Mouse (Mus musculus) heart, embryonic 13.5 days (tissue): Measurements from ENCODE around the gene Bag5. TPM values are rescaled to one million over a fixed set of nuclear protein-coding genes. Genes with fewer than 3 reads are reported as not detected.
"Not testable (repeated sequence)": the region's sequence is repeated elsewhere in the genome, so short reads cannot be mapped to it uniquely, and the experiment has no call there.

Experiments
- ATAC-seq: fragments of 200-750 bp; cut with Nextera tagmentation; 2 replicates; pipeline ENCODE4 v1.8.0; 2017; ENCODE audit warnings: moderate TSS enrichment; ENCODE audit not compliant: insufficient number of reproducible peaks, low FRiP score, low TSS enrichment; ENCODE audit errors: extremely low read depth
- H3K27ac ChIP-seq: fragments of 300-500 bp; sonication (generic); replicated peaks from 2 replicates; pipeline ENCODE4 v1.5.1; 2015; ENCODE audit warnings: moderate library complexity, mild to moderate bottlenecking, inconsistent platforms
- H3K27me3 ChIP-seq: fragments of 300-500 bp; sonication (generic); replicated peaks from 2 replicates; pipeline ENCODE4 v1.6.1; 2015; ENCODE audit warnings: mild to moderate bottlenecking, inconsistent platforms
- H3K36me3 ChIP-seq: fragments of 300-500 bp; sonication (generic); 2 replicates; pipeline ENCODE4 v1.6.1; 2015; ENCODE audit warnings: mild to moderate bottlenecking, inconsistent platforms
- H3K4me1 ChIP-seq: fragments of 300-500 bp; sonication (generic); 2 replicates; pipeline ENCODE4 v1.6.1; 2015; ENCODE audit warnings: inconsistent platforms
- H3K4me2 ChIP-seq: fragments of 300-500 bp; sonication (generic); 2 replicates; pipeline ENCODE4 v1.6.1; 2015; ENCODE audit warnings: inconsistent platforms, mild to moderate bottlenecking, moderate library complexity
- H3K4me3 ChIP-seq: fragments of 300-500 bp; sonication (generic); 2 replicates; pipeline ENCODE4 v1.5.1; 2015; ENCODE audit warnings: moderate library complexity, mild to moderate bottlenecking, inconsistent platforms
- H3K9ac ChIP-seq: fragments of 300-500 bp; sonication (generic); 2 replicates; pipeline ENCODE4 v1.6.1; 2015; ENCODE audit warnings: inconsistent platforms, mild to moderate bottlenecking, moderate library complexity
- H3K9me3 ChIP-seq: fragments of 300-500 bp; sonication (generic); 2 replicates; pipeline ENCODE4 v1.6.1; 2016; ENCODE audit warnings: inconsistent platforms
- WGBS: fragments of 180-500 bp; shearing (Covaris S2); methylation state at CpG from one replicate; pipeline ENCODE4 v1.1.7; 2015; ENCODE audit warnings: mixed read lengths; 5-methylcytosine and 5-hydroxymethylcytosine counted together
- polyA plus RNA-seq: library from polyadenylated mRNA; unstranded; fragments of >200 nt; fragmentation: Nextera tagmentation; extraction: Ambion mirVana; gene quantifications from 2 replicates; pipeline ENCODE4 v1.2.1, GENCODE M21; 2015

Gene Bag5
- polyA plus RNA-seq, 1 experiment from 2014 or later: 35.4 TPM

DNA sequence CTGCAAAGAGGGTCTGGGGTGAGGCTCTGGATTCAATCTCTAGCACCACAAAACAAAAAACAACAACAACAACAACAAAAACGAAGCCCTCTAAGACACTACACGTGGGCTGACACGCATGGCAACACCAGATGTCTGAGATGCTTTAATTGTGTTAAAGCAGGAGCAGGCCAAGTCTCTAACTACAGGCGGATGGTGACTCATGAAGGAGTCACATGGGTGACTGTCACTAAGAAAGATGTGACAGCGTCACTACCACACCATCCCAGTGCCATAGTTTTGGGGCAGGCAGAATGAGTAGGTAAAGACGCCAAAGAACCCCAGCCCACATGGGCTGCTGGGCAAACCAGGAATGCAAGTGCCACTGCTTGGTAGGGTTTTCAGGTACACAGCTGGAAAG lies 39.4 kb upstream of the Bag5 start:
- no peaks in the 10 kb centered on the region for H3K27me3 ChIP-seq
- no peak overlapping the region for H3K27ac ChIP-seq
- no peaks in the 10 kb centered on the region for H3K9me3 ChIP-seq
- H3K36me3 ChIP-seq: no peaks in the 10 kb centered on the region
- WGBS: 84% methylated on average over 6 of the region's 6 CpGs
- H3K4me2 ChIP-seq: no peak overlapping the region
- no peak for ATAC-seq
- H3K9ac ChIP-seq: no peak overlapping the region
- peaks cover 22% of the 10 kb centered on the region for H3K4me1 ChIP-seq
- H3K4me3 ChIP-seq: no peak overlapping the region

DNA sequence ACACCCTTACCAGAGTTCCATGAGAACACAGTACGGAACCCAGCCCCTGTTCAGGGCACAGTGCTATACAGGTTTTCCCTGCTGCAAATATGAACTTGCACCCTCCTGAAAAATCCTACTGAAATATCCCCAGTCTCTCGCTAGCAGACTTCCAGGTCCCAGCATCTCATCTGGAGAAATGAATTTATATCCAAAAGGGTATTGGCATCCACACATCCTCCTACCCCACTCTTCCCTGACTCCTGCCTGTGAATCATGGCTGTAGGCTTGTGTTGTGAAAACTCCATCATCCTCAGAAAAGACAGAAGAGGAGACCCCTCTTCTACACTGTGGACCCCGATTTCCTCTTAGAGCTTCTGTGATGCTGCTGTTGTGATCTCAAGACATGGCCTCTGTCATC lies 37.7 kb upstream of the Bag5 start:
- WGBS: 81% methylated on average over 3 of the region's 3 CpGs
- H3K36me3 ChIP-seq: no peaks in the 10 kb centered on the region
- peaks cover 28% of the 10 kb centered on the region for H3K4me1 ChIP-seq
- H3K27me3 ChIP-seq: no peaks in the 10 kb centered on the region
- peak overlapping the region; percentile 36 for H3K4me2 ChIP-seq
- no peak overlapping the region for H3K4me3 ChIP-seq
- H3K27ac ChIP-seq: no peak overlapping the region
- H3K9me3 ChIP-seq: no peaks in the 10 kb centered on the region
- ATAC-seq: no peak
- no peak overlapping the region for H3K9ac ChIP-seq

DNA sequence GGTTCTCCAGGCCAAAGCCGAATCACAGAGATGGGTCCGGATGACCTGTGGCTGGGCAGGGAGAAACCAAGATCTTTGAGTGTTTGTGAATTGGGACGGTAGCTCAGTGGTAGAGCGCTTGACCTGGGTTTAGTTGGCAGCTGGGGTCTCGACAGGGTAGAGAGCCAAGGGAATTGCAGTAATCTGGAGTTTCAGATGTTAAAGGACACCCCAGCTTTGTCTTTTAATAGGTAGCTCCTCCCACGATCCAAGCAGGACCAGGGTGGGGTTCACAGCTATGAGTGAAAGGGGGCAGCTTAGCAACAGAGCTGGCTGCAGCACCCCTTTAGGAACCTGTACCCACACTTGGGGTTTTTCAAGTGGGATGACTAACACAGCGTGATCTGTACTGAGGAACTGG lies 34.4 kb upstream of the Bag5 start:
- H3K9ac ChIP-seq: no peak overlapping the region
- 74% methylated on average over 7 of the region's 7 CpGs for whole genome bisulfite sequencing
- no peak for ATAC-seq
- H3K4me2 ChIP-seq: no peak overlapping the region
- peaks cover 42% of the 10 kb centered on the region for H3K4me1 ChIP-seq
- no peak overlapping the region for H3K27ac ChIP-seq
- no peak overlapping the region for H3K4me3 ChIP-seq
- H3K36me3 ChIP-seq: no peaks in the 10 kb centered on the region
- H3K9me3 ChIP-seq: no peaks in the 10 kb centered on the region
- no peaks in the 10 kb centered on the region for H3K27me3 ChIP-seq

DNA sequence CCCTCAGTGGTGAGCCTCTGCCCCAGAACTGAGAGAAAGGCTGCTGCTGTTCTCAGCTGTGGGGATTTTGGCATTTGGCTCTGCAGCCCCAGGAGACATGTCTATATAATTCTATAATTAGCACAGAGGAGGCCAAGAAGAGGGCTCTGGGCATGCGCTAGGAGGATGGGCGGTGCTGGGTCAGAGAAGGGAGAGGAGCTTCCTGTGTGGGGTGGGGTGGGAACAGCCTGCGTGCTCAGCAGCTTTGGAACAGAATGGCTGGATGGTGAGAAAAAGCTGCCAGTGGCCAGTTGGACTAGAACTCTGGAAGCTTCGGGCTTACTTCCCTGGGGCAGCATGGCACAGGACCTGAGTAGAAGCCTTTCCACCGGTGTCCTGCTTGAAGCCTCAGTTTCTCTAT lies 33.0 kb upstream of the Bag5 start:
- Histone ChIP-seq H3K4me1 (peaks cover 48% of the 10 kb centered on the region), H3K4me2 (peak overlapping the region; percentile 50), H3K9ac (peak overlapping the region; percentile 69), H3K27ac (peak overlapping the region; percentile 90), H3K36me3 (no peaks in the 10 kb centered on the region), H3K9me3 (no peaks in the 10 kb centered on the region), H3K4me3 (no peak overlapping the region), H3K27me3 (no peaks in the 10 kb centered on the region)
- peak; percentile 64; the same call in 1 of the 2 replicates for ATAC-seq
- WGBS: 30% methylated on average over 5 of the region's 5 CpGs

DNA sequence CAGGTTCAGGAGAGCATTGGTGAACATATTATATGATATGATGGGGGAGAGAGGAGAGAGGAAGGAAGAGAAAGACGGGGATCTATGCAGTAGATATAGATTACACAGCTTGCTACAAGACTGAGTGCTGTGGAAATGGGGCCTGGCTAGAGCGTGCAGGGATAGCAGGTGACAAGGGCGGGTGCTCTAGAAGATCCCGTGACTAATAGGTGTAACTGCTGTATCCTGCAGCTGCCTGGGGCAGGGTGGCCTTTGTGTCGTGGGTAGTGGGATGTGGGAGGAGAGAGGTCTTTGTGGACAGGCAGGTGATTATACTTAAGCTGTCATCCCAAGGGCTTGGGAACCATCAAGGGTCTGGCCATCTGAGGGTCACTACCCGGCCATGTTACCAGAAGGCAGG lies 32.2 kb upstream of the Bag5 start:
- ATAC-seq: no peak
- H3K27me3 ChIP-seq: no peaks in the 10 kb centered on the region
- H3K4me2 ChIP-seq: no peak overlapping the region
- 79% methylated on average over 6 of the region's 6 CpGs for WGBS
- H3K27ac ChIP-seq: peak overlapping the region; percentile 90
- no peak overlapping the region for H3K4me3 ChIP-seq
- H3K36me3 ChIP-seq: no peaks in the 10 kb centered on the region
- peaks cover 46% of the 10 kb centered on the region for H3K4me1 ChIP-seq
- H3K9me3 ChIP-seq: no peaks in the 10 kb centered on the region
- no peak overlapping the region for H3K9ac ChIP-seq

DNA sequence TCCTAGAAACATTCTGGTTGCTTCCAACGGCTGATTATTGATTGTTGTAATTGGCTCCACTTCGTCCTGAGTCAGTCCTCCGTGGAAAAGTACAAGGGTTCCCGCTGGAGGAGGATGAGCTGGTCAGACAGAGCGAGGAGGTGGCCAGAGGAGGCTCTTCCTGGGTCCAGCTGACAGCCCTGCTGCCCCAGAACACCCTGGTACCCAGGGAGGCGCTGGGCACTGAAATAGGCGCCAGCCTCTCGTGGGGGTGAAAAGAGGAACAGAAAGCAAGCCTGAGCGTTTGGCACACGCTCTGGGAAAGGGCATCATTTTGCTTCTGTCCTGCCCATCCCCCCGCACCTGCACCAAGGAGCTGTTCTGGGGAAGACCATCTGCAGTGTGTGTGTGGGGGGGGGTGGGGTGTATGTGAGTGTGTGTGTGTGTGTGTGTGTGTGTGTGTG lies 30.9 kb upstream of the Bag5 start:
- H3K27ac ChIP-seq: 0 out of 2 replicates have a peak overlapping the region, but pooled peaks have one; percentile 10
- no peaks in the 10 kb centered on the region for H3K9me3 ChIP-seq
- ATAC-seq: no peak

DNA sequence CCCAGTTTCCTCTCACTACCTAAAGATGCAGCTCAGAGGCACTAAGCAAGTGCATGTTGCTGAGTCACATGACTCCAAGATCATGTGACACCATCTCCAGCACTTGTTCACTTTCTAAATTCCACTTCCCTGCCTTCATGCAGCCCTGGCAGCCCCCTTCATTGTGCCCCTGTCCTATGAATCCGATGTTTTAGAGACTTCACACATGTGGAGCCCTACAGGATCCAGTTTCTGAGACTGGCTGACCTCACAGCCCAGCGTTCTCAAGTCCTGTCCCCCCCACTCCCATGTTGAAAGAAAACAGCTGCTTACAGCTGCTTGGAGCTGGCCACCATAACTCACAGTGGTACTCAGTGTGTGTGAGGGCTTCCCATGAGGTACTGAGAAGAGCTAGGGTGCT lies 30.4 kb upstream of the Bag5 start:
- H3K9ac ChIP-seq: no peak overlapping the region
- H3K9me3 ChIP-seq: no peaks in the 10 kb centered on the region
- peaks cover 41% of the 10 kb centered on the region for H3K4me1 ChIP-seq
- 0 out of 2 replicates have a peak overlapping the region, but pooled peaks have one; percentile 10 for H3K27ac ChIP-seq
- 62% methylated on average over 2 of the region's 2 CpGs for WGBS
- no peak overlapping the region for H3K4me2 ChIP-seq
- H3K36me3 ChIP-seq: no peaks in the 10 kb centered on the region
- H3K4me3 ChIP-seq: no peak overlapping the region
- no peaks in the 10 kb centered on the region for H3K27me3 ChIP-seq
- ATAC-seq: no peak

More for the DNA sequence above, 30.9 kb upstream of the Bag5 start:
- Histone ChIP-seq H3K4me3 (no peak overlapping the region), H3K9ac (no peak overlapping the region), H3K36me3 (no peaks in the 10 kb centered on the region), H3K4me1 (peaks cover 41% of the 10 kb centered on the region), H3K27me3 (no peaks in the 10 kb centered on the region), H3K4me2 (no peak overlapping the region)
- 73% methylated on average over 11 of the region's 11 CpGs for WGBS

DNA sequence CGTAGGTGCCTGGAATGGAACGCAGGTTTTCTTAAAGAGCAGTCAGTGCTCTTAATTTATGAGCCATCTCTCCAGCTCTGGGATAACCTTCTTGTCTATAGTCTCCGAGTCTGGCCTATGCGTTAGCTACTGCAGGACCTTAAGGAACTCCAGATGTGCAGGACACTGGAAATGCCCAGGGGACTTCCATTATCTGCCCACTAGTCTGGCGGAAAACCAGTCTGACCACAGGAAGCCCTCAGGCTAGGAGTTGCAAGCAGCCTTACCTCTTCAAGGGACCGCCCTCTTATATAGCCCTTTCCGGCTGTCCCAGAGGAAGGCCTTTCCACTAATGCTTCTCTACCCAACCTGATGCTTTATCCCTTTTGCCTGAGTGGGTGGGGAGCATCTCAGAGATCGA lies 28.3 kb upstream of the Bag5 start:
- 55% methylated on average over 8 of the region's 8 CpGs for WGBS
- Histone ChIP-seq H3K4me1 (peaks cover 36% of the 10 kb centered on the region), H3K9me3 (no peaks in the 10 kb centered on the region), H3K36me3 (no peaks in the 10 kb centered on the region), H3K4me2 (no peak overlapping the region), H3K4me3 (no peak overlapping the region), H3K27me3 (no peaks in the 10 kb centered on the region), H3K9ac (no peak overlapping the region), H3K27ac (no peak overlapping the region)
- ATAC-seq: no peak

DNA sequence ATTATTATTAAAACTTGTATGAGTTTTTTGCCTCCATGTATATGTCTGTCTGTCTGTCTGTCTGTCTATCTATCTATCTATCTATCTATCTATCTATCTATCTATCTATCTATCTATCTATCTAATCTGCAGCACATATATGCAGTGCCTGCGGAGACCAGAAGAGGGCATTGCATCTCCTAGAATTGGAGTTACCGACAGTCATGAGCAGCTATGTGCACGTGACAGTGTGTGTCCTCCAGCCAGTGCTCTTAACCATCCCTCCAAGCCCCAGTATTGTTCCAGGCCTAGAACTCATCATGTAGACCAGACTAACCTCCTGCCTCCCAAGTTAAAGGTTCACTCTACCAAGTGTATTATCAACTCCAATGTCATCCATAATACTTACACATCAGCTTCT lies 25.7 kb upstream of the Bag5 start:
- 16% methylated on average over 3 of the region's 3 CpGs for WGBS
- H3K9ac ChIP-seq: no peak overlapping the region
- peaks cover 15% of the 10 kb centered on the region for H3K4me1 ChIP-seq
- ATAC-seq: no peak
- H3K27ac ChIP-seq: no peak overlapping the region
- no peak overlapping the region for H3K4me2 ChIP-seq
- H3K9me3 ChIP-seq: no peaks in the 10 kb centered on the region
- H3K36me3 ChIP-seq: no peaks in the 10 kb centered on the region
- H3K27me3 ChIP-seq: no peaks in the 10 kb centered on the region
- no peak overlapping the region for H3K4me3 ChIP-seq

DNA sequence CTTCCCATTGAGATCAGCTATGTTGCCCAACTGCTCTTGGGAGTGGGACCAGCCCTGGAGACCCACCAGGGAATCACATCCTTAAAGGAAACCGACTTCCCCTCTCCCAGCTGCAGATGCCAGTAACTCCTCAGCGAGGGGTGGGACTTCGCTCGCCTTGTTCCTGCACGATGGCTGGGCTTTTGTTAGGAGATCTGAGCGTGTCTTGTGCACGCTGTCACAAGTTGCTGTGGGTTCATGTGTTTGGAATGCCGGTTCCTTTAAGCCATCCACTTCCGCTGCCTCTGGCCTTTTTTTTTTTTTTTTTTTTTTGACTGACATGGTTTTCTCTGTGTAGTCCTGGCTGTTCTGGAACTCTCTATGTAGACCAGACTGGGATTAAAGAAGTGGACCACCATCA lies 24.3 kb upstream of the Bag5 start:
- Histone ChIP-seq H3K4me2 (no peak overlapping the region), H3K4me3 (no peak overlapping the region), H3K27me3 (no peaks in the 10 kb centered on the region), H3K9ac (no peak overlapping the region), H3K4me1 (peaks cover 16% of the 10 kb centered on the region), H3K36me3 (no peaks in the 10 kb centered on the region), H3K27ac (no peak overlapping the region), H3K9me3 (no peaks in the 10 kb centered on the region)
- WGBS: 54% methylated on average over 9 of the region's 9 CpGs
- no peak for ATAC-seq

DNA sequence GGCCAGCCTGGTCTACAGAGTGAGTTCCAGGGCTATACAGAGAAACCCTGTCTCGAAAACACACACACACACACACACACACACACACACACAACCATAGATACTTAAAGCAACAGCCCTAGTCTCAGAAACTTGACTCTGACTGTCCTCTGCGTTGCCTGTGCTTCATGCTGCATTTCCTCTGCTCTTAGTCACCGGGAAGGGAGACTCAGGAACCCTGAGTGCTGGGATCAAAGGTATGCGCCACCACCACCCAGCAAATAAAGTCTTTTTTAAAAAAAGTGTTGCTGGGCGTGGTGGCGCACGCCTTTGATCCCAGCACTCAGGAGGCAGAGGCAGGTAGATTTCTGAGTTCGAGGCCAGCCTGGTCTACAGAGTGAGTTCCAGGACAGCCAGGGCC lies 23.6 kb upstream of the Bag5 start:
- H3K4me3 ChIP-seq, H3K27ac ChIP-seq, H3K27me3 ChIP-seq, ATAC-seq, H3K4me2 ChIP-seq, H3K36me3 ChIP-seq, H3K9me3 ChIP-seq, H3K9ac ChIP-seq: not testable (repeated sequence)
- H3K4me1 ChIP-seq: peaks cover 21% of the 10 kb centered on the region
- 83% methylated on average over 8 of the region's 8 CpGs for WGBS

DNA sequence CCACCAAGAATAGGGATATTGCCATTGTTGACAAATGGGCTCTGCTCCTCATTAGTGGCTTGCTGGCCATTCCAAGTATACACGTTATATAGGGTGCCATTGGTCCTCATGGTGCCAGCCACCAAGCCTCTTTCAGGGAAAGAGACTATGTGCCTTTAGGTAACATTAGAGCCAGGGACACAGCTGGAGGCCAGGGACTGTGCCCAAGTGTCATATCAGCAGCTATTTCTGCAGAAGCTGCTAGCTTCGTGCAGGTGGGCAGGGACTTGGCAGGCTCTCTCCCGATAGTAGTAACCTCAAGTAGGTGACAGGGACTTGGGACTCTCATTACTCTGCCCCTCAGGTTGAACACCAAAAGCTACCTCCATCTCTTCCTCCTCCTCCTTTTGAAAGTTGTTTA lies 21.9 kb upstream of the Bag5 start:
- H3K27me3 ChIP-seq: no peaks in the 10 kb centered on the region
- peaks cover 11% of the 10 kb centered on the region for H3K4me1 ChIP-seq
- peaks cover 10% of the 10 kb centered on the region for H3K36me3 ChIP-seq
- no peak overlapping the region for H3K27ac ChIP-seq
- no peak for ATAC-seq
- H3K4me3 ChIP-seq: no peak overlapping the region
- H3K9ac ChIP-seq: no peak overlapping the region
- H3K4me2 ChIP-seq: no peak overlapping the region
- WGBS: 70% methylated on average over 3 of the region's 3 CpGs
- no peaks in the 10 kb centered on the region for H3K9me3 ChIP-seq
